Mouse (Mus musculus) left cerebral cortex, adult 18-20 months (tissue): ENCODE measurements around the gene Kynu. TPM values are rescaled to one million over a fixed set of nuclear protein-coding genes. Genes with fewer than 3 reads are reported as not detected.

Source experiments
- DNase-seq, 2 experiments: peaks; one replicate each; pipeline ENCODE4 v3.0.0; 2021 to 2022; ENCODE audit warnings: low spot score in 2 of 2, mixed read lengths in 1 of 2
- total RNA-seq, 2 experiments: library from RNA; stranded (reverse); gene quantifications; 2 replicates each; pipeline ENCODE4 v1.2.3; 2021

The Kynu gene
- total RNA-seq, 2 experiments from 2014 or later: not detected

DNA sequence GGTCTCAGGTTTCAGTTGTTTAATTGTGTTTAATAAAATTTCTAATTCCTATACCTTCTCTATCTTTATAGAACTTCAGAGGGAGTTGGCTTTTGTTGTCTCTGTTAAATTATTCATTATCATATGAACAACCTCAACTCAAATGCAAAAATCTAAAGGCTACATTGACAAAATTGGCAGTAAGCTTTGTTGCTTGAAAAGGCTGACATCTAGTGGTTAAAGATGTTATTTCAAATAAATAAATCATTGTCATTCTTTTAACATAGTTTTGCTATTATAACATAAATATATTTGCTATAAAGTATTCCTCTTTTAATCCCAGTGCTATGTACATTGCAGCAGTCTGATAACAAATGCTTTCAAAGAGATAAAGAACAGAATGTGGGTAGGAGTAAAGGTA lies 81.4 kb downstream of the Kynu start:
- no peak for DNase-seq

DNA sequence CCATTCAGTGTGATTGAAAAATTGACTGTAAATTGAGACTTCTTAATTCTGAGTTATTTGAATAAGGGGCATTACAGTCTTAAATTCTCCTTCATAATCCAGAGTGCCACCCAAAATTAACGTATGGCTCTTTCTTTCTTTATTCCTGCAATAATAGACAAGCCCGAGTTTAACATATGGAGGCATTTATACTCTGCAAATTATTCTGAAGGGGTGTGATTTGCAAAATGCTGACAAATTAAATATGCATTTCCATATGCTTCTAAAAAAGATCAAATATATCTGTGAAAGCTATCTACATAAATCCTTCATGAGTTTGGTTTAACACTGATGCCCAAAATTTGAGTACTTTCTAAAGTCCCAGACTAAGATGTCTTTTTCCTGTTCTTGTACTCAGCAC lies 91.8 kb downstream of the Kynu start:
- DNase-seq: no peak

DNA sequence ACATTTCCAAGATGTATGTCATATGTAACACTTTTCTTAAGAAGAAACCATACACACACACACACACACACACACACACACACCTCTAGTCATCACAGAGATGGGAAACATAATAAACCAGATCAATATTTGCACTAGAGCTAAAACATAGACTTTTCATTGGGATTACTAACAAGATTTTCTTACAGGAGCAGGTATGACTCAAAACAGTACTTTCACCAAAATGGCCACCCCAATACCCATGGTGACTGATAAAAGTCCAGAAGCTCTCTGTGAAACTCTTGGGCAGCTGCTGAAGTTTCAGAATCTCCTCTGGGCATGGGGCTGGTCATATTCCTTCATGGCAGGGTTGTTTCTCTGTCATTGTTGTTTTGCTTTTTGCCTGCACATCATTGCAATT lies 114.5 kb downstream of the Kynu start:
- DNase-seq: no peak

DNA sequence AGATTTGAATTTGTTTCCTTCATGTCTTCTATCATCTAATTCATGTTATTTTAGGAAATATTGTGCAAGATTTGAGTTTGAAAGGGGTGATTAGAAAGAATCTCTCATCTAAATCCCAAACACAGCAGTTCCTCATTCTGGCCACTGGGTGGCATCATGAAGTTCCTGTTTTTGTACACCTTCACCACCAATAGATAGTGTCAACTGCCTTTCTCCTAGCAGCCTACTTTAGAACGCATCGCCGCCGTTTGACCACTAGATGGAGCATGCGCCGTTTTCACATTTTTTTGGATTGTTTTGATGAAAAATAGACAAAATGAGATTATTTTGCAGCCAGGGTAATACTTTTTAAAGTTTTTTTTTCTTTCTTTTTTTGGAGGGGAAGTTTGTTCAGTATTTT lies 118.5 kb downstream of the Kynu start:
- peak; percentile 58 to 73 for DNase-seq

- no peak for DNase-seq
These were observed 119.0 kb downstream of the Kynu start for GRCm38 (mm10) chr2:43674098-43674497.

DNA sequence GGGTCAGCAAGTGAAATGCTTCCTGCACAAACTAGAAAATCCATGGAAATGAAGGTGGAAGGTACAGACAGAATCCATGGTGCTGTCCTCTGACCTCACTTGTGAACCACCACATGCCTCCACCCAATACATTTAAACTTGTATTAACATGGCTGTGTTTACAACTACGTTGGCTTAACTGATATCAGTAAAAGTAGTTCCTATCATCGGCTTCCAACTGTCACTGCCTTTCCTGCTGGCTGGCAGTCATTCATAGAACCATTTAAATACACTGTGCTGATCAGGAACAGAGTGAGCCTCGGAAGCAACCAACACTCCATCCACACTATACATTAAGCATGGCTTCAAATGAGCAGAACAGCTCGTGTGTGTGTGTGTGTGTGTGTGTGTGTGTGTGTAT lies 120.1 kb downstream of the Kynu start:
- no peak for DNase-seq

DNA sequence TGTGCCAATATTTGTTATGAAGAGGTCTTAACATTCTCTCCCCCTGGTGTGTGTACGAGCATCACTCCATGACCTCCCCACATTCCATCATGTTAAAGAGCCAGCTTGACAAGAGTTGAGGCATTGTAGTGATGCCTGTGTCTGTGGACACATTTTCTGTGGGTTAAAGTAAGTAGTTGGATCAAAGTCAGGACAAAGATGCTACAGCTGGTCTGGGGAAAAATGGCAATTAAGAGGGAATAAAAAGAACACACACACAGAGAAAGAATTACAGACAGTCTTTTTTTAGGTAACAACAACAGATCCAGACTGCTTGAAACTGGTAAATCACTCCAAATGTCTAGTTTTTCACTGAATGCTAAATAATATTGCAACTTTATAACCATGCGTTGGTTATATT lies 135.3 kb downstream of the Kynu start:
- no peak for DNase-seq

- no peak for DNase-seq
These were observed 136.2 kb downstream of the Kynu start for GRCm38 (mm10) chr2:43691290-43691689.

GRCm38 (mm10) chr2:43695635-43696034 lies 140.5 kb downstream of the Kynu start:
- DNase-seq: no peak

GRCm38 (mm10) chr2:43712611-43713138 lies 157.5 kb downstream of the Kynu start:
- DNase-seq: peak in 1 of 2 experiments; percentile 18

- peak; percentile 67 for DNase-seq
These were observed 167.4 kb downstream of the Kynu start for GRCm38 (mm10) chr2:43722446-43723103.

DNA sequence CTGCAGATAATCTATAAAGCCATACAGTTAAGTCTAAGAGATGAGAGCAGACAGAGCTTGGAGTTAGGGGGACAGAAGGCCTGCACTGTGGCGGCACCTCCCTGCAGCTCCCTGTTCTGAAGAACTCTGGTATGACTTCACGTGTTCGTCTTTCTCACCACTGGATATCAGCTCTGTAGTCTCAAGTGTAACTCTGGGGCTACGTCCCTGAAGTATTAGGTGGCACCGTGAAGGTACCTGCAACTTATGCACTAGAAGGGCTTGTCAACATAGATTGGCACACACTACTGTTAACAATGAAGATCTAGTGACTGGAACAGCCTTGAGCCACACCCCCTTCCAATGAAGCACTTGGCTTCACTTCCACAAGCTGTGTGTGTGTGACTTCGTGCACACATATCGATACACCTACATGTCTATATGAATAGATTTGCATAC lies 168.0 kb downstream of the Kynu start:
- DNase-seq: no peak

DNA sequence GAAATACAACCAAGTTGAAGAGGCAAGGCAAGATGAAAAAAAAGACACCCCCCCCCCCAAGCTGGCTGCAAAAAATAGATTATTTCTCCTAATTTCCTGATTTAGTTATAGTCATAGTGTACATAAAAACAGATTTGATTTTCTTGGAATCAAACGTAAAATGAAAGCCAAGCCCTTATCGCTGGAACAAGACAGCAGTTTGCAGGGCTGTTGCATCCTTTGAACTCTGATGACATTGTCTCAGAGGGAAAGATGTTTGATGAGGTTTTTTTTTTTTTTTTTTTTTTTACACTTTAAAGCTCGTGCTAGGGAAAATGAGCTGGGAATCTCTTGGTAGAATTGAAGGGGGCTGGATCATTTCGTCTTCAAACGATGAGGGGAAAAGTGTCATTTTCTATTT lies 172.1 kb downstream of the Kynu start:
- DNase-seq: no peak

DNA sequence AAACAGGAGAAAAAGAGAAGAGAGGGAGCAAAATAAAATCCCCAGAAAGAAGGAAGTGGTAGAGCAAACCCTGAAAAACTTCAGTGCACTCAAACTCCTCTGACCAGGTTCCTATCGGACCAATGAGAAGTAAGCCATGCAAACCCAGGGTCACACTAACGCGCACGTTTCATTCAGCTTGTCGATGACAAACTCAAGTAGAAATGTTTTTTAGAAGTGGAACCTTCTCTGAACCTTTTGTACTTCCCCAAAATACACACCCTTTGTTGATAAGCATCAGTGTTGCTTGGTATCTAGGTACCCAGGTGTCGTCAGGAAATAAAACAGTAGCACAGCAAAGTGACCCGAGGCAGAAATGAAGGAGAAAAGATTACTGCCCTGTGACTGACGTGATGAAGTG lies 172.6 kb downstream of the Kynu start:
- DNase-seq: no peak

- no peak for DNase-seq
These were observed 173.7 kb downstream of the Kynu start for GRCm38 (mm10) chr2:43728831-43729230.

Other genes with a start within 250 kb of the Kynu start
- 10 to 100 TPM; 12.0 to 15.2 TPM for gene Arhgap15, start 193.5 kb downstream of the Kynu start, total RNA-seq